Mouse (Mus musculus) embryonic facial prominence, embryonic 13.5 days (tissue): Measurements from ENCODE around the gene Ppbp. TPM values are rescaled to one million over a fixed set of nuclear protein-coding genes. Genes with fewer than 3 reads are reported as not detected.

Experiments
- ATAC-seq: fragments of 200-750 bp; cut with Nextera tagmentation; 2 replicates; pipeline ENCODE4 v1.8.0; 2017; ENCODE audit warnings: low read depth; ENCODE audit not compliant: insufficient number of reproducible peaks, insufficient read depth, low FRiP score, low TSS enrichment
- H3K27ac ChIP-seq: fragments of 300-500 bp; sonication (generic); 2 replicates; pipeline ENCODE4 v1.5.1; 2015; ENCODE audit warnings: moderate library complexity, mild to moderate bottlenecking, inconsistent platforms
- H3K27me3 ChIP-seq: fragments of 300-500 bp; sonication (generic); 2 replicates; pipeline ENCODE4 v1.6.1; 2015; ENCODE audit warnings: mild to moderate bottlenecking, inconsistent platforms
- H3K36me3 ChIP-seq: fragments of 300-500 bp; sonication (generic); 2 replicates; pipeline ENCODE4 v1.6.1; 2015; ENCODE audit warnings: mild to moderate bottlenecking, inconsistent platforms
- H3K4me1 ChIP-seq: fragments of 300-500 bp; sonication (generic); 2 replicates; pipeline ENCODE4 v1.6.1; 2015; ENCODE audit warnings: inconsistent platforms
- H3K4me2 ChIP-seq: fragments of 300-500 bp; sonication (generic); 2 replicates; pipeline ENCODE4 v1.6.1; 2015; ENCODE audit warnings: moderate library complexity, mild to moderate bottlenecking, inconsistent platforms
- H3K4me3 ChIP-seq: fragments of 300-500 bp; sonication (generic); 2 replicates; pipeline ENCODE4 v1.5.1; 2015; ENCODE audit warnings: mild to moderate bottlenecking, inconsistent platforms
- H3K9ac ChIP-seq: fragments of 300-500 bp; sonication (generic); 2 replicates; pipeline ENCODE4 v1.6.1; 2015; ENCODE audit warnings: mild to moderate bottlenecking, inconsistent platforms
- H3K9me3 ChIP-seq: fragments of 300-500 bp; sonication (generic); 2 replicates; pipeline ENCODE4 v1.6.1; 2016; ENCODE audit warnings: inconsistent platforms
- WGBS: fragments of 180-500 bp; shearing (Covaris S2); methylation state at CpG from one replicate; pipeline ENCODE4 v1.1.7; 2015; ENCODE audit warnings: mixed read lengths; 5-methylcytosine and 5-hydroxymethylcytosine counted together
- polyA plus RNA-seq: library from polyadenylated mRNA; unstranded; fragments of >200 nt; fragmentation: Nextera tagmentation; extraction: Ambion mirVana; gene quantifications from 2 replicates; pipeline ENCODE4 v1.2.1, GENCODE M21; 2015

The Ppbp gene
- polyA plus RNA-seq, 1 experiment from 2014 or later = 8.0 TPM

DNA sequence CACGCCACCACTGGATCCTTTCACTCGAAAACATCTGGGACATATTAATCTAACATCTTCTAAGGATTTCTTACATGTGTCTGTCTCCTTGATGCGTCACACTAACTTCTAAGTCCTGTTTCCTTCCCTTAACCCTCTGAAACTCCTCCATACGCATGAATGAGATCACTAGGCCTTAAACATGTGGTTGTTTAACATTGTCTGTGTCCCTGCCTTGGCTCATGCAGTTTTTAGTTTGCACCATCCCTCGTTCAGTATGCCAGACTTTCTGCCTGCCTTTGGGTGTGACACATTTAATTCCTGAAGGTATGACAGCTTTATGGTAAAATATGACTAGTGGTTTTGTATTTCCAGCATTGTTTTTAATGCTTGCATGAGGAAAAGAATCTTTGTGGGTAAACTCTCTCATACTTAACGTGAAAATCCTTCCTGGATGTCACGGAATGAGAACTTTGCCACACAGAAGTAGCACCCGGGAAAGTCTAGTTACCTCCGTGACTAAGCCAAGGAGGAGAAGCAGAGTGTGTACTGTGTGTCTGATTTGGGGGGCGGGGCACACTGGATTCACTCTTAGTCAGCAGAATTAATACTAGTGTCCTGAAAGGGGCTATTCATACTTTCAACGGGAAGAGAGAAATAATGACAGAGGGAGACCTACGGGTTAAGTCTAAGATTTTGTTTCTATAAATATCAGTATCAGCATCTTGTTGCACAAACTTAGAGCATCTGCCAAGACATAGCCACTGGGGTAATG is 4.2 kb upstream of the Ppbp start:
- ATAC-seq = no peak
- Histone ChIP-seq H3K9me3 (no peaks in the 10 kb centered on the region), H3K4me2 (no peak overlapping the region), H3K4me1 (peaks cover 22% of the 10 kb centered on the region), H3K9ac (no peak overlapping the region), H3K4me3 (no peak overlapping the region), H3K36me3 (no peaks in the 10 kb centered on the region), H3K27me3 (peaks cover 36% of the 10 kb centered on the region), H3K27ac (no peak overlapping the region)
- WGBS = 47% methylated on average over 12 of the region's 12 CpGs

DNA sequence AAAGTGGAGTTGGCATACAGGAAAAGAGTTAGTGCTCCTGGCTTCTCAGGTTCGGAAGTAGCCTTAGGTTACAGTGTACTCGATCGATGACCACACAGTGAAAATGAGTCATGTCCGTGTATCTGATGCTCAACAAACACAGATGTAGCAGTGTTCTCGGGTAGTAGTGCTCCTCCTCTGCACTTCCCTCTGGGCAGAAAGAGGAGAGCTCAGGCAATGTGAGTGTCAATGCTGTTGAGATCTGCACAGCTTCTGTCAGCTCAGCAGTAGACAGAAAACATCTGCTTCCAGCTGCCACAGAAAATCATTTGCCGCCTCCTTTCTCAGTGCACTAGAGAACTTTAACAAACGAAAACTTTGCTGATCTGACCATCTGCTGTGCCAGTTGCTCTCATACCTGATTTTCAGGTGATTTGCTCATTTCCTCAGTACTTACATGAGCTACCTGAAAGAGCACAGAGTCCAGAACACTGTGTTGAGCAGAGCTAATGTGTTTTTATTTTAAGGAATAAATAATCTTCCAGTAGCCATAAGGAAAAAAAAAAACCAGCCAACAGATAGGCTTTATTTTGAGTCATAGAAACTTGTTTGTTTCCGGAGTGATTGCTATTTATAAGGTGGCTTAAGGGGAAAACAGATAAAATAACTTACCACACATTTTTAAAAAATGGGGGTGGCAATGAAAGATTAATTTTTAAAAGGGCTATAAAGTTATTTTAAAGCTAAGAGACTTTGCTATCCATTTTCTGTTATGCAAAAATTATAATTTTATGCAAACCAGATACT is 2.3 kb upstream of the Ppbp start:
- H3K9me3 ChIP-seq = no peaks in the 10 kb centered on the region
- H3K4me2 ChIP-seq = no peak overlapping the region
- 43% methylated on average over 8 of the region's 8 CpGs for WGBS
- ATAC-seq = no peak
- H3K27me3 ChIP-seq = peaks cover 25% of the 10 kb centered on the region
- no peak overlapping the region for H3K4me3 ChIP-seq
- H3K4me1 ChIP-seq = peaks cover 16% of the 10 kb centered on the region
- H3K27ac ChIP-seq = no peak overlapping the region
- no peak overlapping the region for H3K9ac ChIP-seq
- no peaks in the 10 kb centered on the region for H3K36me3 ChIP-seq

DNA sequence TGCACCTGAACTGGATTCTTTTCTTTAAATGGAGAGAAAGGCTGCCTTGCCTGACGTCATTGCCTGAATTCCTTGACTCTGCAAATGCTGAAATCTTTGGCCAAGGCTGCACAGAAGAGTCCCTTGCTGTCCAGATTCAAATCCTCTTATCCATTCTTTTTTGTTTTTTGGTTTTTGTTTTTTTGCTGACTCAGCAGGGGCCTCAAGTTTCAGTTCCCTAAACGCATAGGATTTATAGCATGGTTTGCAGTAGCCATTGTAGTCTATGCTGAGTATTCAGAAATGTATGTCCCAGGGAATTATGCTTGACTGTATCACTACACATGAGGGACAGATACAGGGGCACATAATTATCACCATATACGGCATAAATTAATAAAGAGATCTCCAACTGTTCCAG is 3.1 kb downstream of the Ppbp start:
- ATAC-seq = no peak

DNA sequence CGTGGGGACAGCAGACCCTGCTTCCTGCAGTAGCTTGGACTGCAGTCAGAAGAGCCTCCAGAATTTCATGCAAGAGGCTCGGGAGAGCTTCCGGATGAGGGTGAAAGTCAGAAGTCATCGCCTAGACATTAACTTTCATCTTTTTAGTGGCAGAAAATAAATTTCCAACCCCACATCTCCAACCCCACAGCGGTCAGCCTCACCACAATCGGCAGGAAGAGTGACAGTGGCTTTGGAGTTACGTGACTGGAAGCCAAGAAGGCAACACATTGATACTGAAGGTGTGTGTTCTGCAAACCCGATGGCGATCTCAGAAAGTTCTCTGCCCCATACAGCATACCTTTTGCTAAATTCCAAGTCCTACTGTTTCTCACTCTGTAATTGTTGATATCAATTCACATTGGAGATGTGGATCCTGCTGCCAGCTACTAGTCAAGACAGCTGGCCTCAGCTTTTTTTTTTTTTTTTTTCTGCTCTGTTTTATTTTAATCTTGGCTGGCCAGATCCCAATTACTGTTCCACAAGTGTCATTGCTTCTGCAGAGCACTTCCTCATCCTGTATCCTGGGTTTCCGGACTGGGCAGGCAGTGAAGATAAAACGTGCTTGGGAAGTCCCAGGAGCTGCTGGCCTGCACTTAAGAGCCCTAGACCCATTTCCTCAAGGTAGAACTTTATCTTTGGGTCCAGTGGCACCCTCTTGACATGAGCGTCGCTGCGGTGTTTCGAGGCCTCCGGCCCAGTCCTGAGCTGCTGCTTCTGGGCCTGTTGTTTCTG is 3.7 kb downstream of the Ppbp start, which contains the start of gene Pf4:
TSS of gene Pf4 (plus strand) at position 556 of the 774 bp plus-strand sequence.
- ATAC-seq = no peak
- H3K27ac ChIP-seq = no peak within 1 kb of the TSS
- H3K9ac ChIP-seq = no peak within 1 kb of the TSS
- no peaks in the 10 kb centered on the region for H3K9me3 ChIP-seq
- H3K4me3 ChIP-seq = no peak within 1 kb of the TSS
- H3K4me2 ChIP-seq = no peak within 1 kb of the TSS
- H3K36me3 ChIP-seq = no peaks in the 10 kb centered on the region
- H3K4me1 ChIP-seq = 0 out of 2 replicates have a peak, but pooled peaks cover 6% of the 10 kb centered on the region
- H3K27me3 ChIP-seq = peaks cover 14% of the 10 kb centered on the region
- 85% methylated on average over 16 of the region's 16 CpGs for WGBS

More for the DNA sequence above, 3.1 kb downstream of the Ppbp start:
- Histone ChIP-seq H3K4me2 (no peak overlapping the region), H3K27me3 (peaks cover 14% of the 10 kb centered on the region; the same call in 1 of the 2 replicates), H3K27ac (no peak overlapping the region), H3K9ac (no peak overlapping the region), H3K4me1 (0 out of 2 replicates have a peak, but pooled peaks cover 6% of the 10 kb centered on the region), H3K36me3 (no peaks in the 10 kb centered on the region), H3K9me3 (no peaks in the 10 kb centered on the region), H3K4me3 (no peak overlapping the region)
- WGBS = 65% methylated on average over 3 of the region's 3 CpGs

DNA sequence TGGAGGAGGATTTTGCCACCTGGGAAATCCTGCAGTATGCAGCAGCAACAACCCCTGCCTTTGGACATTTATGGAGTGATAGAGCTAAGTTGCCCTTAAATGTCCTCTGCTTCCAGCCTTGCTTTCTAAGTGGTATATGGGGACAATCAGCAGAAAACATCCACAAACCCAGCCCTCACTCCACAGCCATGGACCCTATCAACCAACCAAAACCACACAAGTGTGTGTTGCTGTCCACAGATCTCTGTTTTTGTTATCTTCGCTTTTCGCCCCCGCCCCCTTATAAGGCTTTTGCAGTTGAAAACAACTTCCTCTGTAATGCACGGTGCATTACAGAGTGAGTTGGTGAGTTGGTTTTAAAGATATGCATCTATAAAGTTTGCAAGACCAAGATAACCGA is 7.2 kb downstream of the Ppbp start:
- no peaks in the 10 kb centered on the region for H3K9me3 ChIP-seq
- no peak overlapping the region for H3K4me2 ChIP-seq
- no peak for ATAC-seq
- no peak overlapping the region for H3K27ac ChIP-seq
- 0 out of 2 replicates have a peak, but pooled peaks cover 6% of the 10 kb centered on the region for H3K4me1 ChIP-seq
- no peaks in the 10 kb centered on the region; the same call in 1 of the 2 replicates for H3K27me3 ChIP-seq
- WGBS = 86% methylated on average over 5 of the region's 5 CpGs
- H3K36me3 ChIP-seq = no peaks in the 10 kb centered on the region
- H3K9ac ChIP-seq = no peak overlapping the region
- H3K4me3 ChIP-seq = no peak overlapping the region

DNA sequence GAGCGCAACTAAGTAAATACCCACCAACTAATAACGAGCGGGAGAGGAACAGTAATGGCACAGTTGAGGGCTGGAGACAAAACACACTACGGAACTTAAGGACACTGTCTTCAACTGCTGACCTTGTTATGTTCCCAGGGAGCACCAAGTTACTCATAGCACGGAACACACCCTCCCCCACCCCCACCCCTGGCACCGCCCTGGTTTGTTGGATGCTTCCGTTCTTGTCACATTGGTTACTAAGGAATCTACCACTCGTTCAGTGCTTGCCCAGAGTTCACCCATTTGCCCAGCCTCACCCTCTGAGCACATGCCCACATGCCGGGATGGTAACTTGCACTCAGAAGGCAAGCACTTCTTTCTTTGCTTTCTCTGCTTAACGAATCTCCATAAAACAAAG is 9.3 kb downstream of the Ppbp start:
- H3K27ac ChIP-seq = no peak overlapping the region
- no peaks in the 10 kb centered on the region; the same call in 1 of the 2 replicates for H3K27me3 ChIP-seq
- no peaks in the 10 kb centered on the region for H3K9me3 ChIP-seq
- 84% methylated on average over 10 of the region's 10 CpGs for WGBS
- ATAC-seq = no peak
- H3K36me3 ChIP-seq = no peaks in the 10 kb centered on the region
- H3K4me3 ChIP-seq = no peak overlapping the region
- H3K4me2 ChIP-seq = no peak overlapping the region
- no peak overlapping the region for H3K9ac ChIP-seq
- no peaks in the 10 kb centered on the region for H3K4me1 ChIP-seq

DNA sequence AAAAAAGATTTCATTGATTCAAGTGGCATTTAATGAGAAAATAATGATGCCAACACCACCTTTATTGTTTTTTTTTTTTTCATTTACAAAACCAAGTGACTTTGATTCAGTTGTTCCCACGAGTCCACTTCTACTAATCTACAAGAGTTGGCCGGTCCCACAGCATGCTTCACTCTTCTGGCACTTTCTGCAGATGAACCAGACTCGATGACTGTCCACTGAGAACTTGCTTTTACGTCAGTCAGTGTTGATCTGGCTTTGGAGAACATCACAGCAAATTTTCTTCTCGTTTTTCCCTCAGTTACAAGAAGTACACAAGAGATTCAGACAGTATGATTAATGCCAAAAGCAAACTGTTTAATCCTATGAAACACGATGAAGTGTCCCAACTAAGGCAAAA is 10.5 kb downstream of the Ppbp start:
- Histone ChIP-seq H3K4me1 (no peaks in the 10 kb centered on the region), H3K4me2 (no peak overlapping the region), H3K9ac (no peak overlapping the region), H3K27ac (no peak overlapping the region), H3K4me3 (no peak overlapping the region), H3K27me3 (no peaks in the 10 kb centered on the region; the same call in 1 of the 2 replicates), H3K36me3 (no peaks in the 10 kb centered on the region), H3K9me3 (no peaks in the 10 kb centered on the region)
- WGBS = 81% methylated on average over 6 of the region's 6 CpGs
- ATAC-seq = no peak

DNA sequence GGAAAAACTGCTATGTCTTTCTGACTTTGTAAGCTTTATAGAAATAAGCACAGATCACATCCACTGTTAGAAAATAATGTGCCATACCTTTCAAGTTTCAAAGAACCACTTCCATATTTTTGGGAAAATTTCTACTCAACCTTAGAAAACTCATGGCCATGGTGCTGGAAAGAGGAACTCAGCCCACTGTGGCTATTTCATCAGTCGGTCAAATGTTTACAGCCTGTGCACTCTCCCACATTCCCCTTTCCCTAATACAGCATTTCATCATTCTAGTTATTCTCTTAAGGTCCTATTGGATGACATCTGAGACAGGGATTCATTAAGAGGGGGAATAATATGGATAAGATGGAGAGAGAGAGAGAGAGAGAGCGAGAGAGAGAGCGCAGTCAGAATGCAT is 15.4 kb downstream of the Ppbp start:
- peaks cover 8% of the 10 kb centered on the region; the same call in 1 of the 2 replicates for H3K4me1 ChIP-seq
- no peaks in the 10 kb centered on the region for H3K9me3 ChIP-seq
- no peaks in the 10 kb centered on the region for H3K36me3 ChIP-seq
- no peak for ATAC-seq
- H3K27ac ChIP-seq = no peak overlapping the region
- no peak overlapping the region for H3K4me2 ChIP-seq
- H3K9ac ChIP-seq = no peak overlapping the region
- H3K27me3 ChIP-seq = peaks cover 11% of the 10 kb centered on the region; the same call in 1 of the 2 replicates
- H3K4me3 ChIP-seq = no peak overlapping the region
- 78% methylated on average over 3 of the region's 3 CpGs for WGBS

DNA sequence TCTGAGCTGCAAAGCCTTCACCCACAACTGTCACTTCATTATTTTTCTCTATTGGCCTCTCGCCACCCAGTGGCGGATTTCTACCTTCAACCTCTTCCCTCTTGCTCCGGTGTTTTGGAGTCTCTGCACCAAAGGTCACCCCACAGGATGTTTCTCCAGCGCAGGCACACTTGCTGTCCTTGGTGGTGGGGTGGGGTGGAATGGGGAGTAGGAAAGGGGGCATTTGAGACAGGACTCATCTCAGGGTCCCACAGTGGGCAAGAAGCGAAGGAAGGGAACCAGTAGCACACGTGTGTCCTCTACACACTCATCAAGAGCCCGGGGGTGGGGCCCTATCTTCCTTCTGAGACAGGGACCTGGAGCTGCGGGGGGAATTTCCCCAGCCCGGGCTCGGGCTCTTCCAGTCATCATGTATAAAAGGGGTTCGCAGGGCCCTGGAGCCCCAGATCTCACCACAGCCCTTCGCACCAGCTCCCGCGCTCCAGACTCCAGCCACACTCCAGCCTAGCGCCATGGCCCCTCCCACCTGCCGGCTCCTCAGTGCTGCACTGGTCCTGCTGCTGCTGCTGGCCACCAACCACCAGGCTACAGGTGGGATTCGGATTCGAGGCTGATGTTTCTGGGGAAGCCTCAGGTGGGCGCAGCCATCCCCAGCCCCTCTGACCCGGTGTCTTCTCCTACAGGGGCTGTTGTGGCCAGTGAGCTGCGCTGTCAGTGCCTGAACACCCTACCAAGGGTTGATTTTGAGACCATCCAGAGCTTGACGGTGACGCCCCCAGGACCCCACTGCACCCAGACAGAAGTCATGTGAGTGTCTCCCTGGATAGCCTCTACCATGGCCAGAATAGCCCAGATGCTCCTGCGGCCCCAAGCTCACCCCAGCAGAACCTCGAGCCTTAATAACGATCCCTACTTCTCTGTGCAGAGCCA is 17.6 kb downstream of the Ppbp start, which contains the start of gene Cxcl3:
TSS of gene Cxcl3 (plus strand) at position 445 of the 930 bp plus-strand sequence.
- 15% methylated on average over 26 of the region's 26 CpGs for WGBS
- H3K9ac ChIP-seq = peak within 1 kb of the TSS; percentile 59
- H3K27me3 ChIP-seq = peaks cover 11% of the 10 kb centered on the region; the same call in 1 of the 2 replicates
- H3K9me3 ChIP-seq = no peaks in the 10 kb centered on the region
- ATAC-seq = 0 out of 2 replicates have a peak, but pooled peaks have one; percentile 23
- peaks cover 12% of the 10 kb centered on the region for H3K4me1 ChIP-seq
- H3K4me3 ChIP-seq = peak within 1 kb of the TSS; percentile 28
- peak within 1 kb of the TSS; percentile 71 for H3K4me2 ChIP-seq
- no peaks in the 10 kb centered on the region for H3K36me3 ChIP-seq
- H3K27ac ChIP-seq = no peak within 1 kb of the TSS

DNA sequence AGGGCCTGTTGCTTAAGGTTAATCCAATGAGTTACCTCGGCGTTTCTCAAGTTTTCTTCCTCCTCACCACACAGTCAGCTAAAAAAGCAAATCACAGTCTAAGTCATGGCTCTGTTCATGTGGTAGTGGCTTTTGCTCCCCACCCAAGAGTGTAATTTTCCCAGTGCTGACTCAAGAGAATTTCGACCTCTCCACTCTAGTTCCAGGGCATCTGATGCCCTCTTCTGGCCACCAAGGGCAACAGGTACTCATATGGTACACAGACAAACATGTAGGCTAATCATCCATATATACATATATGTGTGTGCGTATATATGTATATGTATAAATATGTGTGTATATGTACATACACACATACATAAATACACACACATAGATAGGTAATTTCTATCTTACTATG is 19.8 kb downstream of the Ppbp start:
- 73% methylated on average over 4 of the region's 4 CpGs for WGBS
- H3K36me3 ChIP-seq = no peaks in the 10 kb centered on the region
- no peak overlapping the region for H3K9ac ChIP-seq
- H3K4me1 ChIP-seq = peaks cover 12% of the 10 kb centered on the region
- H3K9me3 ChIP-seq = no peaks in the 10 kb centered on the region
- no peak overlapping the region for H3K4me3 ChIP-seq
- no peak overlapping the region for H3K27ac ChIP-seq
- H3K4me2 ChIP-seq = no peak overlapping the region
- peaks cover 11% of the 10 kb centered on the region; the same call in 1 of the 2 replicates for H3K27me3 ChIP-seq
- ATAC-seq = no peak
